Mouse (Mus musculus) kidney, postnatal 0 days (tissue): ENCODE data around the gene Il1rl2. TPM values are rescaled to one million over a fixed set of nuclear protein-coding genes. Genes with fewer than 3 reads are reported as not detected.

Experiments
- ATAC-seq: fragments of 200-750 bp; cut with Nextera tagmentation; replicated peaks from 2 replicates; pipeline ENCODE4 v1.8.0; 2017; ENCODE audit warnings: low read depth, moderate number of reproducible peaks, moderate TSS enrichment, moderate library complexity; ENCODE audit not compliant: low FRiP score
- DNase-seq: peaks from one replicate; pipeline ENCODE4 v3.0.0-alpha.2; 2016; ENCODE audit warnings: low spot score
- H3K27ac ChIP-seq: fragments of 300-500 bp; sonication (generic); 2 replicates; pipeline ENCODE4 v1.5.1; 2014; ENCODE audit warnings: mild to moderate bottlenecking
- H3K27me3 ChIP-seq: fragments of 300-500 bp; sonication (generic); 2 replicates; pipeline ENCODE4 v1.6.1; 2014; ENCODE audit warnings: low read length, mixed read lengths; ENCODE audit not compliant: insufficient read depth
- H3K36me3 ChIP-seq: fragments of 300-500 bp; sonication (generic); 2 replicates; pipeline ENCODE4 v1.6.1; 2014; ENCODE audit warnings: low read length, mixed read lengths; ENCODE audit not compliant: insufficient read depth
- H3K4me1 ChIP-seq: fragments of 300-500 bp; sonication (generic); replicated peaks from 2 replicates; pipeline ENCODE4 v1.6.1; 2014; ENCODE audit warnings: antibody characterized with exemption, low read length, mixed read lengths; ENCODE audit not compliant: insufficient read depth
- H3K4me2 ChIP-seq: fragments of 300-500 bp; sonication (generic); 2 replicates; pipeline ENCODE4 v1.6.1; 2014; ENCODE audit warnings: mild to moderate bottlenecking, low read length, moderate library complexity, mixed read lengths
- H3K4me3 ChIP-seq: fragments of 300-500 bp; sonication (generic); replicated peaks from 2 replicates; pipeline ENCODE4 v1.5.1; 2014; ENCODE audit warnings: low read depth, low read length
- H3K9ac ChIP-seq: fragments of 300-500 bp; sonication (generic); 2 replicates; pipeline ENCODE4 v1.6.1; 2014; ENCODE audit warnings: low read depth, low read length
- H3K9me3 ChIP-seq: fragments of 300-500 bp; sonication (generic); replicated peaks from 2 replicates; pipeline ENCODE4 v1.6.1; 2016; ENCODE audit warnings: low read length, inconsistent platforms, mixed read lengths
- CTCF ChIP-seq: IDR thresholded peaks from 2 replicates; pipeline ENCODE4 v1.5.1; 2016; ENCODE audit warnings: antibody characterized with exemption, low read depth, mild to moderate bottlenecking, moderate library complexity
- WGBS: fragments of 180-500 bp; shearing (Covaris S2); extraction: QIAGEN DNeasy Blood & Tissue Kit; methylation state at CpG from one replicate; pipeline ENCODE4 v1.1.7; 2014; 5-methylcytosine and 5-hydroxymethylcytosine counted together
- polyA plus RNA-seq: library from polyadenylated mRNA; unstranded; fragments of >200 nt; fragmentation: Nextera tagmentation; extraction: Ambion mirVana; gene quantifications from 2 replicates; pipeline ENCODE4 v1.2.1, GENCODE M21; 2015

Il1rl2 gene
- polyA plus RNA-seq, result 7.5 and 7.8 TPM in 2 replicates

DNA sequence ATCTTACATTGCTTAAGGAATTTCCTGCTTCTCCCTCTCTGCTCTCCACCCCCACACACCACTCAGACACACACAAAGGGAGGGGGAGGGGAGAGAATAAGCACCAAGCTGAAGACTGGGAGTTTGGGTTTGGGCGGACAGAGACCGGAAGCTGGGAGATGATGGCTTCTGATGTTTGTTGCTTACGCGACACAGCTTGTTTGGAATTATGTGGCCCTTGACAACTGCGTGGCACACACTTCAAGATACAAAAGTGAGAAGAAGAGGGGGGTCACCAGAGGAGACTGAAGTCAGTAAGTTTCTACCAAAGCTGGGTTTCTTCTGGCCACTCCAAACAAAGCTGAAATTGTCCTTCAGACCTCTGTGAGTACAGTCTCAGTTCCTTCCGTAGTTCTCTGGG lies at the start of gene Il1rl2:
Gene Il1rl2 (plus strand): TSS at position 154 of the 400 bp plus-strand sequence.
- Histone ChIP-seq H3K9ac (peak within 1 kb of the TSS; percentile 40), H3K9me3 (no peaks in the 10 kb centered on the region), H3K4me1 (peaks cover 6% of the 10 kb centered on the region; the same call in 1 of the 2 replicates), H3K4me2 (peak within 1 kb of the TSS; percentile 72), H3K27ac (no peak within 1 kb of the TSS), H3K4me3 (peak within 1 kb of the TSS; percentile 40), H3K27me3 (no peaks in the 10 kb centered on the region), H3K36me3 (no peaks in the 10 kb centered on the region)
- peak; percentile 93 for DNase-seq
- peak; percentile 54; the same call in 1 of the 2 replicates for ATAC-seq
- WGBS, result 24% methylated on average over 6 of the region's 6 CpGs
- no peak for TF ChIP-seq CTCF

- no peaks in the 10 kb centered on the region for H3K27me3 ChIP-seq
- 59% methylated on average over 10 of the region's 10 CpGs for WGBS
- no peak for TF ChIP-seq CTCF
- H3K4me3 ChIP-seq, result no peak overlapping the region
- no peaks in the 10 kb centered on the region for H3K36me3 ChIP-seq
- H3K9me3 ChIP-seq, result no peaks in the 10 kb centered on the region
- no peak overlapping the region for H3K4me2 ChIP-seq
- no peaks in the 10 kb centered on the region; the same call in 1 of the 2 replicates for H3K4me1 ChIP-seq
- no peak overlapping the region for H3K9ac ChIP-seq
- ATAC-seq (no peak), DNase-seq (peak; percentile 64)
- H3K27ac ChIP-seq, result no peak overlapping the region
Observed at GRCm38 (mm10) chr1:40275285-40276013, 49.0 kb upstream of the Il1rl2 start.

GRCm38 (mm10) chr1:40277944-40278343 lies 46.5 kb upstream of the Il1rl2 start:
- H3K4me3 ChIP-seq, result no peak overlapping the region
- no peaks in the 10 kb centered on the region for H3K9me3 ChIP-seq
- no peak overlapping the region for H3K9ac ChIP-seq
- no peak overlapping the region for H3K27ac ChIP-seq
- WGBS, result 79% methylated on average over 4 of the region's 4 CpGs
- no peak overlapping the region for H3K4me2 ChIP-seq
- DNase-seq (no peak), ATAC-seq (no peak)
- no peaks in the 10 kb centered on the region for H3K36me3 ChIP-seq
- no peaks in the 10 kb centered on the region for H3K27me3 ChIP-seq
- no peaks in the 10 kb centered on the region; the same call in 1 of the 2 replicates for H3K4me1 ChIP-seq
- TF ChIP-seq CTCF, result no peak

GRCm38 (mm10) chr1:40278720-40279119 lies 45.7 kb upstream of the Il1rl2 start:
- 85% methylated on average over 2 of the region's 2 CpGs for WGBS
- no peak for ATAC-seq
- no peak overlapping the region for H3K27ac ChIP-seq

DNA sequence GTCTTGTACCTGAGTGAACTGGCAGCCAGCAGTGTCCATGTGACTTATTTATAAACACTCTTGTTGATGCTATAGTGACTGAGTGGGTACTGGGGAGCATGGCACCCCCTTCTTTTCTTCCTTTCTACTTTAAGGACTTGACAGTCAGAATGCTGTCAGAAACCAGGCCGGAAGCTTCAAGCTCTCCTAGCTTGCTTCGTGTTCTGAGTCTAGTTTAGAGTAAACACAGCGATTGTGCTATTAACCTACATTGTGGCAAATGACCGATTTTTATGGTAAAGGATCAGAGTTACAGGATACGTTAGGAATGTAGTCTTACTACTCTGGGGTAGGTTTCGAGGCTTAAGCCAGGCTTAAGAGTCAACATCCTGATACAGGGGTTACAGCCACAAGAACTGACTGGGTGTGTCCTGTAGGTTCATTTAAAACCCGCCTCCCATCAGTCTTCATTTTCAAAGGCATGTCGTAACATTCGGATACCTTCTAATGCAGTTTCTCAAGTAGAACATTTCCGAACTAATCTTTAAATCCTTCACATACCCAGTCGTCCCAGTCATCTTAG lies 45.1 kb upstream of the Il1rl2 start:
- 69% methylated on average over 11 of the region's 11 CpGs for WGBS
- no peak overlapping the region for H3K4me3 ChIP-seq
- H3K27me3 ChIP-seq, result no peaks in the 10 kb centered on the region
- DNase-seq (no peak), ATAC-seq (no peak)
- H3K36me3 ChIP-seq, result no peaks in the 10 kb centered on the region
- H3K9ac ChIP-seq, result no peak overlapping the region
- no peaks in the 10 kb centered on the region; the same call in 1 of the 2 replicates for H3K4me1 ChIP-seq
- no peaks in the 10 kb centered on the region for H3K9me3 ChIP-seq
- no peak for TF ChIP-seq CTCF
- H3K4me2 ChIP-seq, result no peak overlapping the region
- no peak overlapping the region for H3K27ac ChIP-seq

More at GRCm38 (mm10) chr1:40278720-40279119, 45.7 kb upstream of the Il1rl2 start:
- no peak for TF ChIP-seq CTCF
- H3K4me2 ChIP-seq, result no peak overlapping the region
- no peak overlapping the region for H3K4me3 ChIP-seq
- DNase-seq, result no peak
- H3K9ac ChIP-seq, result no peak overlapping the region
- H3K36me3 ChIP-seq, result no peaks in the 10 kb centered on the region
- H3K9me3 ChIP-seq, result no peaks in the 10 kb centered on the region
- no peaks in the 10 kb centered on the region; the same call in 1 of the 2 replicates for H3K4me1 ChIP-seq
- H3K27me3 ChIP-seq, result no peaks in the 10 kb centered on the region

DNA sequence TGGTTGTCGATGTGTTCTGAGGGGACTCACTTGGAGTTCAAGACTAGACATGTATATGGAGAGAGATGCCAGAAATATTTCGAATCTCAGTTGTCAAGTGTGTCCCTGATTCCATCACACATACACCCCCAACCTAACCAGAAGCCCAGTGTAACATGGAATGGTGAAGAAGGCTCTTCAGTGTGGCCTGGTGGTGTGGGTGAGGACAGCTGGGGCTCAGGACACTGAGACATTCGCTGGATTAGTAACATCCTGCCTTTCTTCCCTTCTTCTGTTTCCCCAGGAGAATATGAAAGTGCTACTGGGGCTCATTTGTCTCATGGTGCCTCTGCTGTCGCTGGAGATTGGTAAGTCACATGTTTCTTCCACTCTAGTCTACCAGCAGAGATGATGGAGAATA lies 42.5 kb upstream of the Il1rl2 start:
- H3K9me3 ChIP-seq, result no peaks in the 10 kb centered on the region
- ATAC-seq, result no peak
- H3K27ac ChIP-seq, result no peak overlapping the region
- DNase-seq, result no peak
- no peak overlapping the region for H3K9ac ChIP-seq
- 0 out of 2 replicates have a peak, but pooled peaks cover 2% of the 10 kb centered on the region for H3K4me1 ChIP-seq
- TF ChIP-seq CTCF, result no peak
- 80% methylated on average over 4 of the region's 4 CpGs for WGBS
- no peak overlapping the region for H3K4me3 ChIP-seq
- no peaks in the 10 kb centered on the region for H3K36me3 ChIP-seq
- no peaks in the 10 kb centered on the region for H3K27me3 ChIP-seq
- H3K4me2 ChIP-seq, result no peak overlapping the region
